Mouse (Mus musculus): ENCODE data around the gene Slc16a9.
"Not testable (repeated sequence)": the region's sequence is repeated elsewhere in the genome, so short reads cannot be mapped to it uniquely, and the experiment has no call there.

The Slc16a9 gene

DNA sequence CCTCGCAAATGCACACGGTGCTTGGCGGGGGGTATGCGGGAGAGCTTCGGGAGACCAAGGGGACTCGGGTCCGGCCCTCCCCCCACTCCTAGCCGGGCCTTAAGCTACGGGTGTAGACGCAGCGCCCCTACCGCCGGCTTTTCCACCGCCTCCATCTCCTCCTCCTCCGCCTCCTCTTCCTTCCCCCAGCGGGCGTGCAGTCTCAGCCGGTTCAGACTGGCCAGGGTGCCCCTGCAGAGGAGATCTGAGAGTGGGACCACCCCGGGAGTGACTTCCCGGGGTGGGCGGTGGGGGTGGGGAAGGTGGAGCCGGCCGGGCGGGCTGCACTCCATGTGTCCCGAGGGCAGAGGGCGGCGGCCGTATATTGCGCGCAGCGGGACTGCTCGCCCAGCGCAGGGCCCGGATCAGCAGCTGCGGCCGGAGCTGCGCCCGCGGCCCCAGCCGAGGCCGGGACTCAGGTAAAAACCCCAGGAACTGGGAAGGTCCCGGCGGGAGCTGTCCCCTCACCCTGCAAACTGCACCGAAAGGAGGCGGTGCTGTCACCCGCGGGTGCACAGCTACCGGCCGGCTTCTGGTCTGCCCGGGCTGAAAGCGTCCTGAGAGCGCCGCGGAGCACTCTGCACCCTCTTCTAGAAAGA lies at the start of gene Slc16a9:
TSS of gene Slc16a9 (plus strand) at position 180 of the 638 bp plus-strand sequence.
- no peak for DNase-seq (ENCODE audit: low read depth, low spot score)
- no peaks in the 10 kb centered on the region for H3K36me3 ChIP-seq (ENCODE audit: control insufficient read depth, insufficient read depth, low read length, poor library complexity, severe bottlenecking)
- H3K27me3 ChIP-seq (ENCODE audit: control insufficient read depth, insufficient read depth, low read length, poor library complexity, severe bottlenecking) = no peaks in the 10 kb centered on the region; the same call in 1 of the 2 replicates

- H3K36me3 ChIP-seq (ENCODE audit: control insufficient read depth, insufficient read depth, low read length, poor library complexity, severe bottlenecking) = no peaks in the 10 kb centered on the region
- DNase-seq (ENCODE audit: low read depth, low spot score) = peak; percentile 47
- H3K27me3 ChIP-seq (ENCODE audit: control insufficient read depth, insufficient read depth, low read length, poor library complexity, severe bottlenecking) = no peaks in the 10 kb centered on the region
Measured at GRCm38 (mm10) chr10:70195279-70195678, 49.6 kb upstream of the Slc16a9 start.

GRCm38 (mm10) chr10:70195786-70196185 lies 49.1 kb upstream of the Slc16a9 start:
- DNase-seq (ENCODE audit: low read depth, low spot score) = no peak
- no peaks in the 10 kb centered on the region for H3K27me3 ChIP-seq (ENCODE audit: control insufficient read depth, insufficient read depth, low read length, poor library complexity, severe bottlenecking)
- no peaks in the 10 kb centered on the region for H3K36me3 ChIP-seq (ENCODE audit: control insufficient read depth, insufficient read depth, low read length, poor library complexity, severe bottlenecking)

DNA sequence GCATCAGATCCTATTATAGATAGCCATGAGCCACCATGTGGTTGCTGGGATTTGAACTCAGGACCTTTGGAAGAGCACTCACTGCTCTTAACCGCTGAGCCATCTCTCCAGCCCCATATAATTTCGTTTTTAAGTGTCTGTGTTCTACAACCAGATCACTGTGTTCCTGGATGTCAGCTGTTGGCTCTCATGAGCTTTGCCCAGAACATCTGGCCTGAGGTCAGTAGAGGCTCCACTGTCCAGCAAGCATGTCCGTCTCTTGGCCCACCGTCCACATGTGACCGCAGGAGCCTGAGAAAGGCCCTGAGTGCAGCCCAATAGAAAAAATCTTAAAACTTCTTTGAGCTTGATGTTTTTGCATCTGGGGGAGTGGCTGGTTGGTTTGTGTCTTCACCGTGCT lies 48.2 kb upstream of the Slc16a9 start:
- Histone ChIP-seq H3K36me3 (ENCODE audit: control insufficient read depth, insufficient read depth, low read length, poor library complexity, severe bottlenecking) (no peaks in the 10 kb centered on the region), H3K27me3 (ENCODE audit: control insufficient read depth, insufficient read depth, low read length, poor library complexity, severe bottlenecking) (no peaks in the 10 kb centered on the region)
- no peak for DNase-seq (ENCODE audit: low read depth, low spot score)

DNA sequence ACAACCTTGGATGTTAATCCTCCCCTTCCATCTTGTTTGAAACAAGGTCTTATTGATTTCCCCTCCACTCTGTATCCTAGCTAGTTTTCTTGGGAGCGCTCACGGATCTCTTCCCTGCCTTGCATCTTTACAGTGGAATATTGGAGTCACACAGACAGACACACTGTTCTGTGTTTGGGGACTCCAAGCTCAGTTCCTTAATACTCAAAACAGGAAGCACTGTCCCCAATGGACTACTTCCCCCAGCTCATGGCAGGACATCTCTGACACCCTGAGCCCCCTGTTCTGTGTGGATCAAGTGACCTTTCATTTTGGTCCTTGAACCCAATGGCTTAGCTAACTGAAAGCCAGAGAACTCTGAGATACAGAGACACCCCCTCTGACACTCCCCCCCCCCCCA lies 47.3 kb upstream of the Slc16a9 start:
- no peak for DNase-seq (ENCODE audit: low read depth, low spot score)
- Histone ChIP-seq H3K36me3 (ENCODE audit: control insufficient read depth, insufficient read depth, low read length, poor library complexity, severe bottlenecking) (no peaks in the 10 kb centered on the region), H3K27me3 (ENCODE audit: control insufficient read depth, insufficient read depth, low read length, poor library complexity, severe bottlenecking) (no peaks in the 10 kb centered on the region)

- no peak for DNase-seq (ENCODE audit: low read depth, low spot score)
Measured at GRCm38 (mm10) chr10:70198012-70198411, 46.9 kb upstream of the Slc16a9 start.

GRCm38 (mm10) chr10:70198951-70199463 lies 45.9 kb upstream of the Slc16a9 start:
- DNase-seq (ENCODE audit: low read depth, low spot score) = no peak
- H3K27me3 ChIP-seq (ENCODE audit: control insufficient read depth, insufficient read depth, low read length, poor library complexity, severe bottlenecking) = no peaks in the 10 kb centered on the region
- H3K36me3 ChIP-seq (ENCODE audit: control insufficient read depth, insufficient read depth, low read length, poor library complexity, severe bottlenecking) = no peaks in the 10 kb centered on the region

More at GRCm38 (mm10) chr10:70198012-70198411, 46.9 kb upstream of the Slc16a9 start:
- no peaks in the 10 kb centered on the region for H3K27me3 ChIP-seq (ENCODE audit: control insufficient read depth, insufficient read depth, low read length, poor library complexity, severe bottlenecking)
- H3K36me3 ChIP-seq (ENCODE audit: control insufficient read depth, insufficient read depth, low read length, poor library complexity, severe bottlenecking) = no peaks in the 10 kb centered on the region

DNA sequence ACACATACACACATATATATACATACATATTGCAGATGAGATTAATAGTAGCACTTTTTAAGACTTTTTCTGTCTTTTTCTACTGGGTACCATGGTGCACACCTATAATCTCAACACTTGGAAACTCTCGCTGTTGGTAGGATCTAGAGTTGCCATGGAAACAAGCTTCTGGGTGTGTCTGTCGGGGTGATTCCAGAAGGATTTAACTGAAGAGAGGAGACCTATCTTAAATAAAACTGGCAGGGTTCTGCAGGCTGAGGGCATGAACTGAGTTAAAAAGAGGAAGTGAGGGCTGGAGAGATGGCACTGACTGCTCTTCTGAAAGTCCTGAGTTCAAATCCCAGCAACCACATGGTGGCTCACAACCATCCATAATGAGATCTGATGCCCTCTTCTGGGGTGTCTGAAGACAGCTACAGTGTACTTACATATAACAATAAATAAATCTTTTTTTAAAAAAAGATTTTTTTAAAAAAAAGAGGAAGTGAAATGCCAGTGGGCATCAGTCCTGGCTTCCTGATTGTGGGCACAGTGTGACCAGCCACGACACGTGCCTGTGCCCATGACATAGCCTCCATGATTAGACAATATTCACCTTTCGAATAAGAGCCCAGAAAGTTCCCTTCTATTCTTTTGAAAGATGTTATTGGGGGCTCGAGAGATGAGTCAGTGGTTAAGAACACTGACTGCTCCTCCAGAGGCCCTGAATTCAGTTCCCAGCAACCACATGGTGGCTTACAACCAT lies 45.3 kb upstream of the Slc16a9 start:
- H3K36me3 ChIP-seq (ENCODE audit: control insufficient read depth, insufficient read depth, low read length, poor library complexity, severe bottlenecking) = no peaks in the 10 kb centered on the region
- H3K27me3 ChIP-seq (ENCODE audit: control insufficient read depth, insufficient read depth, low read length, poor library complexity, severe bottlenecking) = no peaks in the 10 kb centered on the region
- peak; percentile 57 for DNase-seq (ENCODE audit: low read depth, low spot score)

DNA sequence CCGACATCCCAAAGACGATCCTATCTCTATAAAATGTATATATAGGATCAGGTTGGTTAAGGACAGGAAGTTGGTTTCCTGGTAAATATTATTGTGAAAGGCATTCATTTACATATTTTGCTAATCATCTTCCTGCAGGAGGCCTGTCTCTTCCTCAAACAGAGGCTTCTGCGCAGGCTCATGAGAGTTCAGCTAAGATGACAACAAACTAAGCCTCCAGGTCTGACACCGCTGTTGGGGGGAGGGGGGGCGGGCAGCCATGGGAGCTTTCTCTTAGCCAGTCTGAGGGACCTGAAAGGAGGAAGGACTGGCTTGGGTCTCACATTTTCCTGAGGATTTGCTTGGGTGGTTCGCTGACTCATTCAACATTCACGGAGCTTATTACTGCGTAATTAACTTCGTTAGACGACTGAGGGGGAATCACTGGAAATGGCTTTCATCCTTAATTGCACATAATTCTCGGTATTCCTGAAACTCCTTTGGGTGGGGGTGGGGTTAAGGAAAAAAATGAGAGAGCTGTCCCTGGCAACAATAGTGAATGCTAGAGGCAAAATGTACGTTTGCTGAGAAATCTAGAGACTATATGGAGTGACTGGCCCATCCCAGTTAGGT lies 43.9 kb upstream of the Slc16a9 start:
- peak; percentile 28 for DNase-seq (ENCODE audit: low read depth, low spot score)

DNA sequence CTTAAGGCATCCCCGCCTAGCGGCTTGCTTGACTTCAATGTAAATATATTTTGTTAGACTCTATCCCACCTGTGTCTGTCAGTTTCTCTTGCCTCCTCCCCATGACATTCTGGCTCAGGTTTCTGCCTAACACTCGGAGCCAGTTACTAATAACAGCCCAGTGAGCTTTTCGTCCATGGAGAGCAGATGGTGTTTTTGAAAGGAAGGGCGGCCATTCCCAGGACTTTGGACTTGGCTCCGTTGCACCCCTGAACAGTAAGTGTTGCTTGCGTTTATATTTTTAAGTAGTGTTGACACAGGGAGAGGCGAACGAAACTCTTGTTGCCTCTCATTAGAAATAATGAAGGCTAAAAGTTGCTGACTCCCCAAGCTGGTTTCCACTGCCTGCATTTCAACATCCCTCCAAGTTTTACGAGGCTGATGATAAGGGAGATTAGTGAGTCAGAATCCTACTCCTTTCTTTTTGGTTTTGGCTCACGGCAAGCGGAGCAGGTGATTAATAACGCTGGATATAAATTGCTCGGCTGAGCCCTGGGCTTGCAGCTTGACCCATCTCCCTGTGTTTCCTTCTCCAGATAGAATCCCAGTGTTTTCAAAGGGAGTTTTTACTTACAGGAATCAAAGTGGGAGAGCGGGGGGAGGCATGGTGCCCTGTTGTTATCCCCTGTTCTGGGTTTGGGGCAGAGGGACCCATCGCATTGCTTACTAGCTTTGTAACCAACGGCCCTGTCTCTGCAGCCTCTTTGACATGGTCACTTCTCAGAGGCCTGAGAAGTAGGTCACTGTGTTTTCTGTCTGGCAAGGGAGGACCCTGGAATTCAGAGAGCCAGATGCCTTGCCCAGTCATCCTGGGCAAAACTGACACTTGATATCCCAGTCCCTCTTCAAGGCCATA lies 40.1 kb upstream of the Slc16a9 start, which contains the start of gene Mrln:
TSS of gene Mrln (plus strand) at position 160 of the 895 bp plus-strand sequence.
- Histone ChIP-seq H3K27me3 (ENCODE audit: control insufficient read depth, insufficient read depth, low read length, poor library complexity, severe bottlenecking) (no peaks in the 10 kb centered on the region; the same call in 1 of the 2 replicates), H3K36me3 (ENCODE audit: control insufficient read depth, insufficient read depth, low read length, poor library complexity, severe bottlenecking) (no peaks in the 10 kb centered on the region)
- no peak for DNase-seq (ENCODE audit: low read depth, low spot score)

More for the DNA sequence above, 43.9 kb upstream of the Slc16a9 start:
- H3K27me3 ChIP-seq (ENCODE audit: control insufficient read depth, insufficient read depth, low read length, poor library complexity, severe bottlenecking) = no peaks in the 10 kb centered on the region
- H3K36me3 ChIP-seq (ENCODE audit: control insufficient read depth, insufficient read depth, low read length, poor library complexity, severe bottlenecking) = no peaks in the 10 kb centered on the region

DNA sequence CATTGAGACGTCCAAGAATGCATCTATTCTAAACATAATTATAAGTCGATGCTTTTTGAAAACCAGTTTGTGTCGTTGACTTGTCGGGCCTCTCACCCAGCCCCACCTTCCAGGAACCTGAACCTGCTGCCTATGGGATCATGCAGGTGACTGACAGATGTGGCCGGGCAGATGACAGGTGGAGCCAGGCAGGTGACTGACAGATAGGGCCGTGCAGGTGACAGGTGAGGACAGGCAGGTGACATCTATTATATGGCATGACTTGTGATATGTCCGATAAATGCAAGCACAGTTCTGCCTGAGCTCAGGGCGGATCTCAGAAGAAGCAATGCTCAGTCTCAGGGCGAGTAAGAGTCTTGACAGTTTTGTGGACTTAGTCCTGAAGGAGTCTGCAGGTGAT lies 33.6 kb upstream of the Slc16a9 start:
- Histone ChIP-seq H3K36me3 (ENCODE audit: control insufficient read depth, insufficient read depth, low read length, poor library complexity, severe bottlenecking) (no peaks in the 10 kb centered on the region), H3K27me3 (ENCODE audit: control insufficient read depth, insufficient read depth, low read length, poor library complexity, severe bottlenecking) (no peaks in the 10 kb centered on the region; the same call in 1 of the 2 replicates)
- DNase-seq (ENCODE audit: low read depth, low spot score) = no peak

GRCm38 (mm10) chr10:70220971-70221370 lies 23.9 kb upstream of the Slc16a9 start:
- H3K27me3 ChIP-seq (ENCODE audit: control insufficient read depth, insufficient read depth, low read length, poor library complexity, severe bottlenecking) = no peaks in the 10 kb centered on the region
- no peak for DNase-seq (ENCODE audit: low read depth, low spot score)
- H3K36me3 ChIP-seq (ENCODE audit: control insufficient read depth, insufficient read depth, low read length, poor library complexity, severe bottlenecking) = no peaks in the 10 kb centered on the region

DNA sequence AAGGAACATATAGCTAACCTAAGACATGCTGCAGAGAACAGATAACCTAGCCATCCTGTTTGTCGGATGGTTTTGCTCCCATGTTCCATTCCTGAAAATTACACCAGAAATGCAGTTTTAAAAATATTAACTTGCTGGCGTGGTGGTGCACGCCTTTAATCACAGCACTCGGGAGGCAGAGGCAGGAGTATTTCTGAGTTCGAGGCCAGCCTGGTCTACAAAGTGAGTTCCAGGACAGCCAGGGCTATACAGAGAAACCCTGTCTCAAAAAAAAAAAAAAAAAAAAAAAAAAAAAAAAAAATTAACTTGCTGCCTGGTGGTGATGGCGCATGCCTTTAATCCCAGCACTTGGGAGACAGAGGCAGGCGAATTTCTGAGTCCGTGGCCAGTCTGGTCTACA lies 22.7 kb upstream of the Slc16a9 start:
- not testable (repeated sequence) for H3K36me3 ChIP-seq (ENCODE audit: control insufficient read depth, insufficient read depth, low read length, poor library complexity, severe bottlenecking); DNase-seq (ENCODE audit: low read depth, low spot score); H3K27me3 ChIP-seq (ENCODE audit: control insufficient read depth, insufficient read depth, low read length, poor library complexity, severe bottlenecking)

GRCm38 (mm10) chr10:70224571-70224970 lies 20.3 kb upstream of the Slc16a9 start:
- H3K36me3 ChIP-seq (ENCODE audit: control insufficient read depth, insufficient read depth, low read length, poor library complexity, severe bottlenecking) = no peaks in the 10 kb centered on the region
- no peak for DNase-seq (ENCODE audit: low read depth, low spot score)
- no peaks in the 10 kb centered on the region for H3K27me3 ChIP-seq (ENCODE audit: control insufficient read depth, insufficient read depth, low read length, poor library complexity, severe bottlenecking)

All from splenic B cell, adult 2 months (primary cell).